Mouse (Mus musculus) myocyte (in vitro differentiated cells): Measurements from ENCODE around the gene Tjp3. TPM values are rescaled to one million over a fixed set of nuclear protein-coding genes. Genes with fewer than 3 reads are reported as not detected.
A peak's percentile ranks its signal among the peaks of the same experiment; 100 is the strongest.

Experiments
- H3K27me3 ChIP-seq: one replicate; pipeline ENCODE4 v1.6.1; 2011; ENCODE audit not compliant: control insufficient read depth, insufficient read depth, insufficient read length
- H3K36me3 ChIP-seq: one replicate; pipeline ENCODE4 v1.6.1; 2011; ENCODE audit not compliant: control insufficient read depth, insufficient read depth
- H3K4me2 ChIP-seq: one replicate; pipeline ENCODE4 v1.6.1; 2011; ENCODE audit warnings: low read depth, control low read depth
- H3K4me3 ChIP-seq: one replicate; pipeline ENCODE4 v1.5.1; 2011; ENCODE audit warnings: mild to moderate bottlenecking, control low read depth, moderate library complexity
- H3K79me2 ChIP-seq: one replicate; pipeline ENCODE4 v1.6.1; 2011; ENCODE audit not compliant: control insufficient read depth, insufficient read depth
- H3ac ChIP-seq: one replicate; pipeline ENCODE4 v1.6.1; 2011; ENCODE audit not compliant: control insufficient read depth, insufficient read length
- CEBPB ChIP-seq: IDR thresholded peaks from 2 replicates; pipeline ENCODE4 v1.6.1; 2011; ENCODE audit warnings: mild to moderate bottlenecking, moderate library complexity; ENCODE audit not compliant: poor library complexity, insufficient read depth, severe bottlenecking
- E2F4 ChIP-seq: IDR thresholded peaks from one replicate; pipeline ENCODE4 v1.6.1; 2011; ENCODE audit warnings: mild to moderate bottlenecking, control low read depth, moderate library complexity; ENCODE audit not compliant: insufficient read depth
- MAX ChIP-seq: IDR thresholded peaks from one replicate; pipeline ENCODE4 v1.6.1; 2011; ENCODE audit warnings: low read depth, mild to moderate bottlenecking, control low read depth
- MYOD1 ChIP-seq, 3 experiments: IDR thresholded peaks; one replicate each; pipeline ENCODE4 v1.6.1; 2011; ENCODE audit warnings: control low read depth in 2 of 3, low read depth in 2 of 3, mild to moderate bottlenecking in 2 of 3, moderate library complexity in 1 of 3; ENCODE audit not compliant: insufficient read length in 2 of 3, control insufficient read depth in 1 of 3
- MYOG ChIP-seq, 3 experiments: IDR thresholded peaks; one replicate each; pipeline ENCODE4 v1.6.1; 2011; ENCODE audit warnings: control low read depth in 2 of 3, low read depth in 2 of 3, mild to moderate bottlenecking in 2 of 3; ENCODE audit not compliant: insufficient read length in 2 of 3, control insufficient read depth in 1 of 3, insufficient read depth in 1 of 3
- POLR2A ChIP-seq: IDR thresholded peaks from one replicate; pipeline ENCODE4 v1.6.1; 2011; ENCODE audit warnings: low read depth, mild to moderate bottlenecking, control low read depth, moderate library complexity; ENCODE audit not compliant: insufficient read length
- POLR2AphosphoS2 ChIP-seq: IDR thresholded peaks from one replicate; pipeline ENCODE4 v1.6.1; 2011; ENCODE audit warnings: low read depth, control low read depth; ENCODE audit not compliant: insufficient read length
- REST ChIP-seq: IDR thresholded peaks from one replicate; pipeline ENCODE4 v1.6.1; 2011; ENCODE audit warnings: mild to moderate bottlenecking, control low read depth, moderate library complexity; ENCODE audit not compliant: insufficient read depth, insufficient read length
- SRF ChIP-seq: IDR thresholded peaks from one replicate; pipeline ENCODE4 v1.6.1; 2011; ENCODE audit warnings: low read depth; ENCODE audit not compliant: control insufficient read depth, insufficient read length
- TCF12 ChIP-seq: IDR thresholded peaks from one replicate; pipeline ENCODE4 v1.6.1; 2011; ENCODE audit warnings: mild to moderate bottlenecking, control low read depth; ENCODE audit not compliant: poor library complexity, insufficient read depth, severe bottlenecking
- TCF3 ChIP-seq: IDR thresholded peaks from one replicate; pipeline ENCODE4 v1.6.1; 2011; ENCODE audit warnings: low read depth, control low read depth; ENCODE audit not compliant: insufficient read length
- USF1 ChIP-seq: IDR thresholded peaks from one replicate; pipeline ENCODE4 v1.6.1; 2011; ENCODE audit warnings: low read depth, mild to moderate bottlenecking, control low read depth, moderate library complexity
- polyA plus RNA-seq: library from polyadenylated mRNA; unstranded; fragments of >200 nt; fragmentation: generic; extraction: Trizol; gene quantifications from one replicate; pipeline ENCODE4 v1.2.1, GENCODE M21; 2012; ENCODE audit warnings: missing spikeins

Tjp3 gene
- polyA plus RNA-seq, 1 experiment: 0.17 TPM

DNA sequence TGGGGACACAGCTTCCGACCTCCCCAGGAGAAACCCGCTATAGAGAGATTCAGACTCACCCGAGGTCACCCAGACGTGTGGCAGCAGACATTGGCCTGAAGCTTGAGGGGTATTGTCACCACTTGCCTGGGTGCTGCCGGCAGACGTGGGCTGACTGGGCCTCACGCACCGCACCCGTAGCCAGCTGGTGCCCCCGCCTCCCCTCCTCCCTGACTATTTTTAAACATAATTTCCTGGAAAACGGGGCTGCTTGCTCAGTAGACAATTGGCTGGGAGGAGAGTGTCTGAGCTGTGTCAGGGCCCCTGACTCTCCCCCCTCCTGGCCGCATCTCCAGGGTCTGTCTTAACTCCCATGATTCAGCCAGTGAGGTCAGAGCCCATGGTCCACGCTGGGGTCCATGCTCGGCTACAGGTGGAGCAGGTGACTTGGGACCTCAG, 11.4 kb upstream of the Tjp3 start:
- Histone ChIP-seq H3K36me3 (no peaks in the 10 kb centered on the region), H3K4me3 (no peak overlapping the region), H3K27me3 (no peaks in the 10 kb centered on the region), H3K79me2 (peaks cover 21% of the 10 kb centered on the region), H3ac (no peak overlapping the region), H3K4me2 (peak overlapping the region; percentile 40)
- no peak for TF ChIP-seq E2F4
- TF ChIP-seq POLR2A: no peak
- no peak for TF ChIP-seq CEBPB
- TF ChIP-seq SRF: no peak
- no peak for TF ChIP-seq POLR2AphosphoS2
- peak in 1 of 3 experiments; percentile 67 for TF ChIP-seq MYOD1 (IDR thresholded peaks at IDR 0.05; ENCODE audit: control insufficient read depth in 1 of 3, insufficient read length in 2 of 3, low read depth in 2 of 3)
- no peak for TF ChIP-seq MAX
- TF ChIP-seq MYOG (IDR thresholded peaks at IDR 0.05; ENCODE audit: control insufficient read depth in 1 of 3, insufficient read depth in 1 of 3, insufficient read length in 2 of 3, low read depth in 2 of 3): peak in 2 of 3 experiments; percentile 77 to 80
- no peak for TF ChIP-seq USF1
- no peak for TF ChIP-seq REST

DNA sequence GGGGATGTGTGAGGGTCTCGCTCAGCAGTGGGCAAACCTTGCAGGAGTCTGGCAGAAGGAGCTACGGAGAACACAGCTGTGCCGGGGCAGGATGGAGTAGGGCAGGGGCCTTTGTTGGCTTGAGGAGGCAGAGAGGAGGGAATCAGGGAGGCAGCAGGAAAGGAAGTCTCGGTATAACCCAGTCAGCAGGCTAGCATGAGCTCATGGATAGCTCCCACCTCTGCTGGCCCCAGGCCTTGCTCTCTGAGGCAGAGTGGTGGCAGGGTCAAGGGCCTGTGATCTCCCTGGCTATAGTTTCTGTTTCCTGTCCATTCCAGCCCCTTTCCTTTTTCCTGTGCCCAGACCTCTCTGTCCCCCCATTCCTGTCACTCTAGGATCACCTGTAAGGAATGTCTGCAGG, 10.9 kb upstream of the Tjp3 start:
- Histone ChIP-seq H3K27me3 (no peaks in the 10 kb centered on the region), H3K36me3 (no peaks in the 10 kb centered on the region), H3K79me2 (peaks cover 26% of the 10 kb centered on the region), H3K4me2 (peak overlapping the region; percentile 22), H3K4me3 (no peak overlapping the region), H3ac (no peak overlapping the region)
- TF ChIP-seq MAX: no peak
- TF ChIP-seq TCF12: no peak
- TF ChIP-seq USF1: no peak
- TF ChIP-seq MYOD1 (IDR thresholded peaks at IDR 0.05; ENCODE audit: control insufficient read depth in 1 of 3, insufficient read length in 2 of 3, low read depth in 2 of 3): no peak
- TF ChIP-seq POLR2AphosphoS2: no peak
- no peak for TF ChIP-seq E2F4
- no peak for TF ChIP-seq TCF3
- no peak for TF ChIP-seq MYOG (IDR thresholded peaks at IDR 0.05; ENCODE audit: control insufficient read depth in 1 of 3, insufficient read depth in 1 of 3, insufficient read length in 2 of 3, low read depth in 2 of 3)
- no peak for TF ChIP-seq REST
- no peak for TF ChIP-seq CEBPB
- no peak for TF ChIP-seq SRF
- TF ChIP-seq POLR2A: no peak

DNA sequence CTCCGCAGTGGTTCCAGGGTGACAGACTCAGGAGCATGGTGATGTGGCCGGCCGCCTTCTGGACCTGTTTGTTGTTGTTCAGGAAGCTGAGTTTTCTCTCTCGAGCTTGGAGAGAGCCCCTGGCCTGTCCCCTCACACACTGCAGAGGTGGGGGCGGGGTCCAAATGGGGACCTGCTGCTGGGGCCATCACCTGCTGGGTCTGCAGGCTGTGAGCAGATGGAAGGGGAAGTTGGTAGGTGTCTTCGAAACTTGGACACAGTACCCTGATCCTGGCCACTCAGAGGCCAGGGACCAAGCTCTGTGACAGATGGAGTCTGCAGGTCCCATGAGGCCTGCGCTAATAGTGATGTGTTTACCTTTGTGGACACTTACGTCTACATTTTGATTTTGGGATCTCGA, 9.9 kb upstream of the Tjp3 start:
- Histone ChIP-seq H3K4me2 (no peak overlapping the region), H3K79me2 (peaks cover 33% of the 10 kb centered on the region), H3K27me3 (no peaks in the 10 kb centered on the region), H3K4me3 (no peak overlapping the region), H3ac (no peak overlapping the region), H3K36me3 (no peaks in the 10 kb centered on the region)
- TF ChIP-seq SRF (no peak), USF1 (no peak), POLR2A (no peak), POLR2AphosphoS2 (no peak), CEBPB (no peak), MYOD1 (IDR thresholded peaks at IDR 0.05; ENCODE audit: control insufficient read depth in 1 of 3, insufficient read length in 2 of 3, low read depth in 2 of 3) (no peak), REST (no peak), MAX (no peak), E2F4 (no peak), TCF12 (no peak), MYOG (IDR thresholded peaks at IDR 0.05; ENCODE audit: control insufficient read depth in 1 of 3, insufficient read depth in 1 of 3, insufficient read length in 2 of 3, low read depth in 2 of 3) (no peak), TCF3 (no peak)

GRCm38 (mm10) chr10:81300352-81300907, 9.0 kb upstream of the Tjp3 start:
- Histone ChIP-seq H3K4me2 (no peak overlapping the region), H3K79me2 (peaks cover 40% of the 10 kb centered on the region), H3K36me3 (no peaks in the 10 kb centered on the region), H3K4me3 (no peak overlapping the region), H3ac (no peak overlapping the region), H3K27me3 (no peaks in the 10 kb centered on the region)
- TF ChIP-seq SRF (no peak), REST (no peak), TCF3 (no peak), POLR2AphosphoS2 (no peak), POLR2A (no peak), USF1 (no peak), MYOD1 (IDR thresholded peaks at IDR 0.05; ENCODE audit: control insufficient read depth in 1 of 3, insufficient read length in 2 of 3, low read depth in 2 of 3) (no peak), MAX (no peak), CEBPB (no peak), MYOG (IDR thresholded peaks at IDR 0.05; ENCODE audit: control insufficient read depth in 1 of 3, insufficient read depth in 1 of 3, insufficient read length in 2 of 3, low read depth in 2 of 3) (no peak), E2F4 (no peak), TCF12 (no peak)
